8 mouse cellular contexts compared by ENCODE assay signal in genomic region chr8:72654565-72655521, GRCm38 (mm10). TPM values are rescaled to one million over a fixed set of nuclear protein-coding genes. Genes with fewer than 3 reads are reported as not detected.
DNase-seq lines count a peak whose midpoint lies in the region; ATAC-seq and TF ChIP-seq lines count a peak whose summit lies in the region.

No protein-coding gene starts in this region.

- peak overlapping the region; percentile 12; the same call in 1 of the 2 replicates for H3K4me2 ChIP-seq in heart, embryonic 12.5 days
- H3K4me2 ChIP-seq in hindbrain, postnatal 0 days (ENCODE audit: low read depth, low read length): 0 out of 2 replicates have a peak overlapping the region, but pooled peaks have one; percentile 6
- no peak overlapping the region for H3K4me2 ChIP-seq in liver, postnatal 0 days (ENCODE audit: low read depth, low read length)

- no peaks in the 10 kb centered on the region for H3K36me3 ChIP-seq in heart, embryonic 12.5 days
- H3K36me3 ChIP-seq in hindbrain, postnatal 0 days (ENCODE audit: insufficient read depth, low read length): no peaks in the 10 kb centered on the region
- H3K36me3 ChIP-seq in liver, postnatal 0 days (replicated peaks; ENCODE audit: insufficient read depth, low read length): no peaks in the 10 kb centered on the region

- H3K4me3 ChIP-seq in heart, embryonic 12.5 days: no peak overlapping the region
- no peak overlapping the region for H3K4me3 ChIP-seq in hindbrain, postnatal 0 days (ENCODE audit: low read length)
- H3K4me3 ChIP-seq in liver, postnatal 0 days (ENCODE audit: low read depth, low read length): no peak overlapping the region

- intact Hi-C loops in heart, postnatal 36 days (cut with DNase I): no loop called here

- H3K27ac ChIP-seq in heart, embryonic 12.5 days (ENCODE audit: poor library complexity, severe bottlenecking): no peak overlapping the region
- H3K27ac ChIP-seq in hindbrain, postnatal 0 days: peak overlapping the region; percentile 87
- H3K27ac ChIP-seq in liver, postnatal 0 days (ENCODE audit: low read depth): no peak overlapping the region

- no peak for TF ChIP-seq EP300 in liver, postnatal 0 days (IDR thresholded peaks at IDR 0.05; ENCODE audit: low read depth)

- ATAC-seq in heart, embryonic 12.5 days (ENCODE audit: insufficient number of reproducible peaks, low FRiP score): peak; percentile 62; the same call in 1 of the 2 replicates
- peak; percentile 96 for ATAC-seq in hindbrain, postnatal 0 days
- ATAC-seq in liver, postnatal 0 days: peak; percentile 45; the same call in 1 of the 2 replicates

- H3K27me3 ChIP-seq in heart, embryonic 12.5 days (replicated peaks): no peaks in the 10 kb centered on the region
- H3K27me3 ChIP-seq in hindbrain, postnatal 0 days (ENCODE audit: insufficient read depth, low read length): no peaks in the 10 kb centered on the region
- H3K27me3 ChIP-seq in liver, postnatal 0 days (ENCODE audit: insufficient read depth, low read length): no peaks in the 10 kb centered on the region

- peak; percentile 60 for TF ChIP-seq CTCF in hindbrain, postnatal 0 days (IDR thresholded peaks at IDR 0.05; ENCODE audit: low read depth)
- TF ChIP-seq CTCF in liver, postnatal 0 days (IDR thresholded peaks at IDR 0.05; ENCODE audit: low read depth): peak; percentile 24; the same call in 1 of the 2 replicates

- H3K4me1 ChIP-seq in heart, embryonic 12.5 days (replicated peaks): peaks cover 12% of the 10 kb centered on the region
- peaks cover 13% of the 10 kb centered on the region; the same call in 1 of the 2 replicates for H3K4me1 ChIP-seq in hindbrain, postnatal 0 days (ENCODE audit: insufficient read depth, low read length)
- peaks cover 4% of the 10 kb centered on the region; the same call in 1 of the 2 replicates for H3K4me1 ChIP-seq in liver, postnatal 0 days (ENCODE audit: insufficient read depth)

- no peak overlapping the region for H3K9ac ChIP-seq in heart, embryonic 12.5 days
- H3K9ac ChIP-seq in hindbrain, postnatal 0 days (replicated peaks; ENCODE audit: low read length): no peak overlapping the region
- H3K9ac ChIP-seq in liver, postnatal 0 days (replicated peaks): no peak overlapping the region

- no peak for DNase-seq in heart, postnatal 36 days
- DNase-seq in ES-CJ7 (ENCODE audit: low read depth, low spot score): peak; percentile 96
- DNase-seq in embryo, embryonic 9.5 days (ENCODE audit: extremely low spot score): peak; percentile 63
- DNase-seq in hindbrain, postnatal 0 days (ENCODE audit: low spot score): peak; percentile 77
- DNase-seq in liver, postnatal 0 days: no peak
- DNase-seq in right cerebral cortex, postnatal 4 days: peak; percentile 34
- no peak for DNase-seq in lung, adult 18-20 months

- 20% methylated on average over 13 of the region's 13 CpGs for WGBS in heart, embryonic 12.5 days
- WGBS in hindbrain, postnatal 0 days: 24% methylated on average over 13 of the region's 13 CpGs
- WGBS in liver, postnatal 0 days (ENCODE audit: insufficient replicate concordance): 19% methylated on average over 13 of the region's 13 CpGs

- no peaks in the 10 kb centered on the region for H3K9me3 ChIP-seq in heart, embryonic 12.5 days (replicated peaks)
- H3K9me3 ChIP-seq in hindbrain, postnatal 0 days (ENCODE audit: low read length): no peaks in the 10 kb centered on the region
- no peaks in the 10 kb centered on the region for H3K9me3 ChIP-seq in liver, postnatal 0 days (ENCODE audit: low read length)

RNA-seq across cellular contexts. Expression of gene Nwd1, which starts 8.3 kb away (rescaled TPM):
- polyA plus RNA-seq in heart, embryonic 12.5 days (2016; fragmentation: Nextera tagmentation; extraction: Ambion mirVana): 0.13 and 0.15 TPM in 2 replicates
- under 1 TPM; 0.24 to 0.25 TPM for total RNA-seq in heart, postnatal 36 days (2021)
- total RNA-seq in hindbrain, postnatal 0 days (2014; rRNA removed): 42.1 and 50.7 TPM in 2 replicates
- 2.9 and 3.1 TPM in 2 replicates for polyA plus RNA-seq in hindbrain, postnatal 0 days (2015; fragmentation: Nextera tagmentation; extraction: Ambion mirVana)
- polyA plus RNA-seq in liver, postnatal 0 days (2015; fragmentation: Nextera tagmentation; extraction: Ambion mirVana): not detected in 2 replicates

Comparison
In these comparisons a context has a peak if more than half of its experiments do, and no peak if none do; other contexts are left out.
1. ATAC-seq: peak in every context shown above with its lines; median percentile 96 in hindbrain, postnatal 0 days; 62 in heart, embryonic 12.5 days; 45 in liver, postnatal 0 days.
2. DNase-seq: peak in ES-CJ7 (single experiment), embryo, embryonic 9.5 days (single experiment), hindbrain, postnatal 0 days (single experiment) and right cerebral cortex, postnatal 4 days (single experiment); none in heart, postnatal 36 days (0 of 2), liver, postnatal 0 days (single experiment) and lung, adult 18-20 months (0 of 2).